Mouse (Mus musculus) kidney, postnatal 14 days (tissue): ENCODE measurements around the gene Gsc.
A peak's percentile ranks its signal among the peaks of the same experiment; 100 is the strongest.
"Not testable (repeated sequence)": the region's sequence is repeated elsewhere in the genome, so short reads cannot be mapped to it uniquely, and the experiment has no call there.

Experiments used
- DNase-seq: peaks from one replicate; pipeline ENCODE4 v3.0.0; 2022; ENCODE audit warnings: mixed read lengths

Gene Gsc

GRCm38 (mm10) chr12:104450257-104450656 lies 22.9 kb downstream of the Gsc start:
- no peak for DNase-seq

- peak; percentile 46 for DNase-seq
Measured at GRCm38 (mm10) chr12:104448099-104448498, 25.0 kb downstream of the Gsc start.

- not testable (repeated sequence) for DNase-seq
Measured at GRCm38 (mm10) chr12:104447056-104447455, 26.1 kb downstream of the Gsc start.

GRCm38 (mm10) chr12:104443716-104444115 lies 29.4 kb downstream of the Gsc start:
- DNase-seq, result no peak

GRCm38 (mm10) chr12:104440087-104440760 lies 32.9 kb downstream of the Gsc start:
- DNase-seq, result peak; percentile 86

GRCm38 (mm10) chr12:104433951-104434735 lies 39.0 kb downstream of the Gsc start:
- DNase-seq, result peak; percentile 46

- DNase-seq, result no peak
Measured at GRCm38 (mm10) chr12:104433214-104433613, 39.9 kb downstream of the Gsc start.

- DNase-seq, result no peak
Measured at GRCm38 (mm10) chr12:104431359-104431758, 41.8 kb downstream of the Gsc start.

- peak; percentile 18 for DNase-seq
Measured at GRCm38 (mm10) chr12:104426915-104427314, 46.2 kb downstream of the Gsc start.

GRCm38 (mm10) chr12:104425591-104425990 lies 47.5 kb downstream of the Gsc start:
- DNase-seq, result no peak

- peak; percentile 76 for DNase-seq
Measured at GRCm38 (mm10) chr12:104422615-104423392, 50.3 kb downstream of the Gsc start.
